Mouse (Mus musculus): ENCODE data around the gene Acot13.

DNA sequence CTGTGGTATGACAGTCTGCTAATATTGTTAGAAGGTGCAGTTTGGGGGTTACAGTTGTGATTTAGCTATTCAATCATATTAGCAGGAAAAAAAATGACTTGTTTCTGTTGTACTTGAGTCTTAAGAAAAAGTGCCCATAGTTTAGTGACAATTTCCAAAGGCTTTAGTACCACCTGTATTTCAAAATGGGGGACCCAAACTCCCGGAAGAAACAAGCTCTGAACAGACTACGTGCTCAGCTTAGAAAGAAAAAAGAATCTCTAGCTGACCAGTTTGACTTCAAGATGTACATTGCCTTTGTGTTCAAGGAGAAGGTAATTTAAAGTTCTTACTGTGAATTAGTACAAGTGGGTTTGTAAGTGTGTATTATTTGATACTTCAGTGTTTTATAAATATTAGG, 28.1 kb downstream of the Acot13 start:
- no peak for TF ChIP-seq POLR2A (IDR thresholded peaks at IDR 0.05; ENCODE audit: insufficient read length, low read depth)
- TF ChIP-seq USF1 (IDR thresholded peaks at IDR 0.05; ENCODE audit: low read depth), result no peak
- no peak for TF ChIP-seq E2F4 (IDR thresholded peaks at IDR 0.05; ENCODE audit: insufficient read depth)
- no peak for TF ChIP-seq MYOD1 (IDR thresholded peaks at IDR 0.05; ENCODE audit: control insufficient read depth in 1 of 3, insufficient read length in 2 of 3, low read depth in 2 of 3)
- TF ChIP-seq MAX (IDR thresholded peaks at IDR 0.05; ENCODE audit: low read depth), result no peak
- no peak for TF ChIP-seq MYOG (IDR thresholded peaks at IDR 0.05; ENCODE audit: control insufficient read depth in 1 of 3, insufficient read depth in 1 of 3, insufficient read length in 2 of 3, low read depth in 2 of 3)
- no peak for TF ChIP-seq TCF12 (IDR thresholded peaks at IDR 0.05; ENCODE audit: insufficient read depth, poor library complexity, severe bottlenecking)
- no peak for TF ChIP-seq REST (IDR thresholded peaks at IDR 0.05; ENCODE audit: insufficient read depth, insufficient read length)

Data from myocyte (in vitro differentiated cells).